Mouse (Mus musculus) ovary, postnatal 10 days (tissue): ENCODE measurements around the gene Diexf.

Source experiments
- DNase-seq: peaks from one replicate; pipeline ENCODE4 v3.0.0; 2022; ENCODE audit warnings: low spot score

Gene Diexf

DNA sequence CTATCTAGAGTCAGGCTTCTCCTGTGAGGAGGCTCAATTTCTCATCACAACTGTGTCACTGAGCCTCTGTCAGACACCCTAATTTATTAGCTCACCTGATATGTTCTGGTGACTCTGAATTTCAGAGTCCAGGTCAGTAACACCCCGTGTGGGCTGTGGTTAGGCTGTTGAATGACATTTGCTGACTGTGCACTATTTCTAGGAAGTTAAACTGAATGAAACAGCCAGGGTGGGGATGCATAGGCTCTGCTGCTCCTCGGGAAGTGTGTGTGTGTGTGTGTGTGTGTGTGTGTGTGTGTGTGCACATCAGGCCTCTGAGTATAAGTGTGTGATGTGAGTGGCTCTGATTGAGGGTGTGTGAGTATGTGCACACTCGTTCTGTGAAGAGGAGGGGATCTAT, 8.6 kb upstream of the Diexf start:
- no peak for DNase-seq

DNA sequence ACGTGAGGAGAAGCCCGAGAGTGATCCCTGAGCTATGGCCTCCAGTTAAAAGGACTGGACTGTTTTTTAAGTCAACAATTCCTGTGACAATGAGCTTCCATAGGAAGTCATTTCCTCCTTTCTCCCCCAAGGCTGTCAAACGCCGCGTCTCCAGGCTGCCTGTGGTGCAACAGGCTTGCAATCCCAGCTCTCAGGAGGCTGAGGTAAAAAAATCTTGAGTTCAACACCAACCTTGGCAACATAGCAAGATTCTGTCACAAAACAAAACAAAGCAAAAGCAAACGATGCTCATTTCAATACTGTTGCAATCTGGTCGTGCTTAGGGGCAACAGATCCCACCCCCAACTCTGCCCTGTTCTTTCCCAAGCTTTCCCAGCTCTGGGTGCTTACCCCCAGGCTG, 8.0 kb upstream of the Diexf start:
- DNase-seq: no peak

DNA sequence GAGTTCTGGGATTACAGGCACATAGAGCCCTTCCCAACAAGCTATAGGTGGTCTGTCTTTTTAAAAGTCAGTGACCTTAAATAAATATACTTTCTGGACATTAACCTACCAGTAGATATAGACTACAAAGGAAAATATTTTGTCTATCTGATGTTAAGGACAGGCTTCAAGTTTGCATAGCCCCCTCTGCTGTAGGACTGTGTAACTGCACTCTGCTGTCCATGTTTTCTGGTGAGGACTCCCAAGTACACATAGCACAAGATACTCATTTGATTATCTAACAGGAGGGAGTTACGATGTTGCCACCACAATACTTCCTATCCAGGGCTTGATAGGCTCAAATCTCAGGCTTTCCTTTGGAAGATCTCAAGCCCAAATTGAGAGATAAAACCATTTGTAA, 3.7 kb upstream of the Diexf start:
- DNase-seq: no peak

DNA sequence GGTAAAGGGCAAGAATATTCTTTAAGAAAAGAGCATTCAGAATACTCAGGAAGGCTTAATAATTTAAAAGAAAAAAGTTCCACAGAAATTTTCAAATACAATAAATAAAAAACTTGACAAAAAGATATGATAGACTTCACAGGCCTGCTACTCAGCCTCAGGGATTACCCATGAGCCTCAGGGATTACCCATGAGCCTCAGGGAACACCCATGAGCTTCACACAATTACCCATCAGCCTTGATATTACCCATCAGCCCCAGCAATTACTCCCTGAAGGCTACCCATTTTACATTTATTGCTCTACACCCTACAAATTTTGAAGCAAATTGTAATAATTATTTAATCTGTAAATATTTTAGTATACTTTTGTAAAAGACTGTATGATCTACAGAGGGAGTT, 2.3 kb upstream of the Diexf start:
- DNase-seq: no peak

DNA sequence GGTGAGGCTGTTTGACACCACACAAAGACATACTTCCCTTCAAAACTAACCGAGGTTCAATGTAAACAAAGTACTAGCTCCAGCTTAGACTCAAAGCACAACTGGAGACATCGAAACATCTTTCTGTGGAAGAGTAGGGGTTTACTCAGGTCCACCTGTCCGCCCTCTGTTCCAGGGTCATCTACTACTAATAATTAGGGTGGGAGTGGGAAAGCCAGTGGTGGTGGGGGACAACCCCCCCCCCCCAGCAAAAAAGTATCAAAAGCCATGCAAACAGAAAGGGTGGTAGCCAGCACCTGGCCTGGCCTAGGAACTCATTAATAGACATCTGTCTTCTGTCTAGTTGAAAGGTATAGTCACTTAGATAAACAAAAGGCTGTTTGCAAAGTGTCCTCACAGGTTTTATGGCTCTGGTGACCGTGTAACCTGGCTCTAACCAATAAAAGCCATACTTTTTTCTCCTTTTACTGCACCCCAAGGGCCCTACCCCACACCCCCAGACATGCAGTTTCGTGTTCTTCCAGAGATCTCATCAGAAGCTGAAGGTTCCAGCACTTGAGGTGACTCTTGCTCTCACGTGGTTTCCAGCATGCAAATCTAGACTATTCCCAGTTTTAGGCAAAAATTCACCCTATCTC, 1.4 kb upstream of the Diexf start:
- no peak for DNase-seq

DNA sequence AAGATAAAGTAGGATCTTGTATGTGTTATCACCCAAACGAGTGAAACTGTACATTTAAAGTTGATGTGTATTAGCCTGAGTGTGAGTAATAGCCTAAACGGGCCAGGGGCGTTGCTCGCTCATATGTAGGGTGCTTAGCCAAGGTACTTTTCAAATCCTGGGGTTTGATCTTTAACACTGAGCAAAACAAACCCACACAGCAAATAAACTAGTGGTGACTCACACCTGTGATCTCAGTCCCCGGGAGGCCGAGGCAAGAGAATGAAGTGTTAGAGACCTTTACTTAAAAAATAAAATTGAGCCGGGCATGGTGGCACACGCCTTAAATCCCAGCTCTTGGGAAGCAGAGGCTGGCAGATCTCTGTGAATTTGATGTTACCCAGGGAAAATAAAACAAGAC, 767 bp upstream of the Diexf start:
- DNase-seq: no peak

DNA sequence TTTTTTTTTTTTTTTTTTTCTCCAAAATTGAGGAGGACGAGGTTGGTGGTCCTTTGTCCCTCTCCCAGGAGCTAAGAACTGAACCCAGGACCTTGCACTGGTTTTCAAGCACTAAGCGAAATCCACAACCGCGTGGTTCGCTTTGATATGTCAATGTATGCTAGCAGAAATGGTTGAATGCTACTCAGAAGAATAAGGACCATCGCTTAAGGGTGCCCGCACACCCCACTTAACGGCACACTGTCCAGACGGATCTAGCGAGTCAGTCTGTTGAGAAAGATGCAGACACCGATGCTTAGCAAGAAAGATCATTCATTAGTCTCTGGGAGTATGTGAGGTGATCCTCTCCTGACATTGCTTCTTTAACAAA, 369 bp upstream of the Diexf start:
- DNase-seq: no peak

DNA sequence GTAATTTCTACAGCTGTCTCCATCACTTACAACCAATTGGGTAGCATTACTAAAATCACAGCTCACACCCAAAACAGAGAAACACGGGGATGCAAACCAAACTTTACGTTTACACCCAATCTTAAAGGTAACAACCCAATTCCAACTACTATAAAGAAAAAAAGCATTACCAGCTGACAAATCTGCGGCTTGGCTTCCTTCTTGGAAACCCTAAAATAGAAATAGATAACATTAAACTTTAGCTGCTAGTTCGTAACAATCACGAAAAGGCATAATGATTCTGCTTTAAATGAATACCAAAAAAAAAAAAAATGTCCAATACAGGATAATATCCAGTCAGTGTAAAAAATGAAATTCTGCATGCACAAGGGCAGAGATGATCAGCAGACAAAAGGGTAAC, 751 bp downstream of the Diexf start:
- no peak for DNase-seq

DNA sequence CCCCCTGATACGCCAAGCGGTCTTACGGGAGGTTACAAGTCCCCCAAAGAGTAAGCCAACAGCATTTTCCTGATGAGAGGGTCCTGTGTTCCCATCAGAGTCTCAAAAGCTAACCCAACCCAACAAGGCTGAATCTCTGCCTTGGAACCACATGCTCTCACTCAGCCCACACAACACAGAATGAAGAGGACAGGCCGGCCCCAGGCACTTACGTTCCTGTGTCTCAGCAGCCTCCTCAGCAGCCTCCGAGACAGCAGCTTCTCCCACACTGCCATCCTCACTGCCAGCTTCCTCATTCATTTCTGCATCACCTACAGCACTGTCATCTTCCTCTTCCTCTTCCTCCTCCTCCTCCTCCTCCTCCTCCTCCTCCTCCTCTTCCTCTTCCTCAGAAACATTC, 2.0 kb downstream of the Diexf start:
- DNase-seq: no peak

DNA sequence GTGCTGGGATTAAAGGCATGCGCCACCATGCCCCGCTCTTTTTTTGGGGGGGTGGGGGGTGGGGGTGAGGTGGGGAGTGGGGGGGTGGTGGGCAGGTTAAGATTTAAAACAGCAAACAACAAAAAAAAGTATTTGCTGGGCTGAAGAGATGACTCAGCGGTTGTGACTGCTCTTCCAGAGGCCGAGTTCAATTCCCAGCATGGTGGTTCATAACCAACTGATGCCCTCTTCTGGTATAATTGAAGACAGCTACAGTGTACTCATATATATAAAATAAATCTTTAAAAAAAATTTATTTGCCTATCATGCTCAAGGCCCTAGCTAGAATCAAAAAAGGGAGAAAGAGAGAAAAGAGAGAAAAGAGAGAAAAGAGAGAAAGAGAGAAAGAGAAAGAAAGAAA, 4.2 kb downstream of the Diexf start:
- DNase-seq: no peak

DNA sequence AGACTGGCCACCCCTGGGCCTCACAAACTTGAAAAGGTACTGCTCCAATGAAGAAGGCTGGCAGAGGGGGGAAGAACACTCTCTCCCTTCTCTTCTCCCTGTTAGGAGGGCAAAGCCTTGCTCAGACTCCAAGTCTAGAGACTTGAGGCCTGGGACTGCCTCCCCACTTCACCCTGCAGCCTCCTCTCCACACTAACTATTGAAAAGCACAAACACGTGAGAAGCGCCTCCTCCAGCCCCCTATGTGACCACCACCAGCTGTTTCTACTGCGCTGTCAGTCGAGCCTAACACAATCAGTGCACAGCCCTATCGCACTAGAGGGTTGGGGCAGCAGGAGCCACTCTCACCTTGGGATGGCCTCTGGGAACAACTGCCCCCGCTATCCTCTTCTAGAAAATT, 6.8 kb downstream of the Diexf start:
- DNase-seq: no peak

DNA sequence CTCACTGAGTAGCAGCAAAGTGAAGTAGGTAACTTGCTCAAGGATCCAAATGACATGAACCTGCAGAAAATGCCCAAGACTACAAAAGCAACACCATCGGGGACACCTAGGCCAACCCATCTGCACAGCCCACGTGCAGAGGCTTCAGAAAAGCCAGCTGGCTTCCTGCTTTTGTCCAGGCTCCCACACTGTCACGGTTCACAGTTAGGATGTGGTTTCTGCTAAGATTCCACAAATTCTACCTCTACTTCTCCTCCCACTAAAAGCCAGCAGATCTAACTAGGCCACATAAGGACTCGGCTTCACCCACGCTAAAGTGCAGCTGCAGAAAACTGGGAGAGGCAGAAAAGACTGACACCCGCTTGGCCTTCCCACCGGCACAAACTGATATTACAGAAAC, 7.3 kb downstream of the Diexf start:
- no peak for DNase-seq

DNA sequence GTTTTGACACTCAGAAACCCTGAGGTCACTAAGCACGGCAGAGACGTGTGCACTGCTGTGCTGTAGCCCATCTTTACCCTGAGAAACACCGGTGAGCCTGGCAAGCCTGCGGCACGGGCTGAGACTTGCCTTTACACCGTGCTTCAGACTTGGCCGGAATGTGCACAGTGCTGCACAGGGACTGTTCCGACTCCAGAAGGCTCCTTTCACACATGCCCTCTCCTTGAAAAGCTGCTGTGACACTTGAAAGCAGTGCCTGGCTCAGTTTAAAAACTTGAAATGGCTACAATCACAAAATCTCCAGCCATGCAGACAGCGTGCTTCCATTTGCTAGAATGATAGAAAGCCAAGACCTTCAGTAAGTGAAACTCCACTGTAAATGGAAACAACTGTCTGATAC, 18.0 kb downstream of the Diexf start:
- no peak for DNase-seq

DNA sequence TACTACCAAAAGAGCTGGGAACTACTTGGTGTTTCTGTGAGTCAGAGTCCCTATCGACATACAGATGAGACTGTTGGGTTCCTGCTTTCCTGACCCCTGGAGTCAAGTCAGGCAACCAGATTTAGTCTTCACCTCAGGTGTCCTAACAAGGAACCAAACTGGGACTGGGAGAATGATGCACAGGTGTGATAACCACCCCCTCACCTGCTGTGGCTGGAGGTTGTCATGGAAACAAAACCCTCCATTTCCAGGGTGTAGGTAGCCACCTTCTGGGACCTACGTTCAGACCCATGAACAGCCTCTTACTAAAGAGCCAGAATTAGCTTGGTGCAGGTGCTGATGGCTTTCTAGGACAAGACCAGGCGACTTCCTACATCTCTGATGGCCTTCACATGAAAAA, 27.1 kb downstream of the Diexf start:
- no peak for DNase-seq

DNA sequence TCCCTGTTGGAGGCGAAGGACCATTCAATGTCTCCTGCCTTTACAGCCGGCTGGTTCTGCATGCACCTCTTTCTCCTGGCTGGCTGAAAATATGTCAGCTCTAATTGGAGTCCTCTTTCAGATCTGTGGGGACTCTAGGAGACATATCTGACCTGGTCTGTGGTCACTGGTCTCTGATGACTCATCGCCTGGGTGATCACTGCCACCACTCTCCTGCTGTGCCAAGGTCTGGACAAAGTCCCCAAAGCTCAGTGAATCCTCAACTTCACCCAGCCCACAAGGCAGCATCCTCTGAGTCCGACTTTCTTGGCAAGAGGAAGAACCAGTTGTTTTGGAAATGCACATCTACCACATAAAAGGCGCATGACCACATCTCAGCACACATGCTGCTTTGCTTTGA, 27.5 kb downstream of the Diexf start:
- no peak for DNase-seq

DNA sequence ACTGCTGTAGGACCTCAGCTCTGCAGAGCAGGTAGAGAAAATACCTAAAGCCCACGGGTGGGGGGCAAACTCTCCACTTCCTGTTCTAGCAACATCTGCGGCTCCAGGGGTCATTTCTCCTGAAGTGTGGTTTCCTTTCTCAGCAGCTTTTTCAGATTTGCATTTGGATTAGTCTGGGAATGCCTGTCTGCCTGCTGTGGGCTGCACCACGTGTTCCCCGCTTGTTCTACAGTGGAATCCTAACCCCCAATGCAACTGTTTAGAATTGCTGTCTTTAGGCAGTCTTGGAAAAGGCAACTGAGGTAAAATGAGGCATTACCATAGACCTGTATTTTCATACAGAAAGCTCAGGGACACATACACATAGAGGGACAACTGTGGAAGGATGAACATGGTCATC, 28.0 kb downstream of the Diexf start:
- DNase-seq: no peak

DNA sequence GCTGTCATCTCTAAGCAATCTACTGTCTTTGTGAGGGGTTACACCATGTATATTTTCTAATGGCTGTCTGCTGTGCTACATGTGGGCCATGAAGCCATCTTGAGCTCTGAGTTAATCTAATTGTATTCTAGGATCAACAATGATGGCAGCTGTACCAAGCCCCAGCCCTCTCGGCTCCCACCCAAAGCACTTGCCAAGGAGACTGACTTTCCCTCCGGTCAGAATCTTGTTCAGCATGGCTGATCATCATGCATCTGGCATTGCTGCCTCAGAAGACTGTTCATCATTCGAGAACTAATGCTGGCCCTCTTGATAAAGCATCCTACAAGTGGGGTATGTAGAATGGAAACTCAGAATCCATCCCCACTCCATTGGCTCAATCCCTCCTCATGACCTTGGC, 31.1 kb downstream of the Diexf start:
- DNase-seq: no peak

DNA sequence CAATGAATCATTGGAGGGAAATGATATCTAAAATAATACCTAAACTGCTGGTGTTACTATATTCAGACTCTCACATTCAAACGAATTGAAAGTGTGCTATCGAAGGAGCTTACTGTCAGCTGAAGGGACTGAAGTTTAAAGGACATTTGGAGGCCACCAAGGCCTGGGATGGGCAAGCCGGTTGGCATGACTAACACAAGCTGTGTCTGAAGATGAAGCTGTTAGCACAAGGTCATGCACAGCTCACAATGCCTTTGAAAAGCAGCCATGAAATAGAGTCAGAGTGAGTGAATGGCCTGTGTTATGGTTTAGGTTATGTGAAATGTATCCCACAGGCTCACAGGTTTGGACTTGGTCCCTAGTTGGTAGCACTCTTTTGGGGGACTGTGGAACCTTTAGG, 36.5 kb downstream of the Diexf start:
- DNase-seq: no peak

DNA sequence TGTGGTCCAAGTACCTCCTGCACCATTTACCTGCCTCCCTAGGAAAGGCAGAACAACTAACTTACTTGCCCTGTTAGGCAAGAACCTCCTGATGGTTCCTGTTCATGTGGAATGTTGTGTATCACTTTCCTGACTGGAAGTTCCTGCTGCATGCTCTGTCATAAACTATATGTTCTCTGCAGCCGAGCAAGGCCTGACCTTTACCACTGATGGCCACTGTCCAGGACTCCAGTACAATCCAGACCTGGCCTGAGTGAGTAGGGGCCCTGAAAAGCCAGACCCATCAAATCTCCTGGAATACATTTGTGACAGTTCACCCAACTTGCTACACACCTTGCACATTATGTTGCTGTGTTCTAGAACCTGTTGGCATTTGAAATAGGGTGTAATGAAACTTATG, 37.3 kb downstream of the Diexf start:
- no peak for DNase-seq

DNA sequence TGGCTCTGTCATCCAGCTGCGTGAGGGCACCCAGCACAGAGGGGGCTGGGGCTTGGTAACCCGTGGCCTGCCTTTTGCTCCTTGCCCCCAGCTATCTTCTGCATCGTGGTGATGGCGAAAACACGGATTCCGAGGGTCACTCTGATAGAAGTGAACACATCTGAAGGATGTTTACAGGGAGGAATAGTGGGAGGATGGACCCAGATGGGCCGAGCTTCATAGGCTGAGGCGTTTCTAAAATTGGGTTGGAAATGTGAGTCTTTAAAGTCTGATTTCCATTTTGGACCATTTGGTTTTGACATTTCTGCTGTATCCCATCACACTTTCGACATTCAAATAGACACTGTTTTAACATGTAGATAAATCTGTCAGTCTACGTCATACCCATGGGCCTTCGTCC, 39.2 kb downstream of the Diexf start:
- DNase-seq: no peak

DNA sequence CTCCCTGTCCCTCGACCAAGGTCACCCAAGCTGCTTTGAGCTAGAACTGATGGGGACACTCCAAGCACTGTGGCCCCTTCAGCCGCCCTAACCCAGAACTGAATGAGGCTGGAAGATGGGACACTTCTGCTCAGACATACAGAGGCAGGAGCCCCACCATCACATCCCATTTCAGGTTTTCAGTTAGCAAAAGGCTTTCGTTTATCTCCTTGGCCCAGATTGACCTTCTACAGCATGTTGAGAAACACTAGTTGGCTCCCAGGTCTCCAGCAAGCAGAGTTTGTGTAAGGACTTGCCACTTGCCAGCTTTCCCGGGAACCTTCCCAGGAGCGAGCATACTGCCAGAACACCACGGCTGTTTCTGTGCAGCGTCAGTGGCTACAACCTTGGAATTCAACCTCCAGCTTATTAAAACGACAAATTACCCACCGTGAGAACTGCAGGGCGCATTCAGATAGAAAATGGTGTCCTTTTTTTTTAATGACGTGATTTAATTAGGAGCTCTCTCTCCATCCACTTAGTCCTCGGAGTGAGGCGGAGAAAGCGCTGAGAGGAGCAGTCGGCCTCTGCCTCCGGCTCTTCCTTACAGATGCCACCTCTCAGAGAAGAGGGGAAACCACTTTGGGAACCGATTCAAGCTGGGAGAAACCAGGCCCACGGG, 39.7 kb downstream of the Diexf start:
- DNase-seq: no peak

DNA sequence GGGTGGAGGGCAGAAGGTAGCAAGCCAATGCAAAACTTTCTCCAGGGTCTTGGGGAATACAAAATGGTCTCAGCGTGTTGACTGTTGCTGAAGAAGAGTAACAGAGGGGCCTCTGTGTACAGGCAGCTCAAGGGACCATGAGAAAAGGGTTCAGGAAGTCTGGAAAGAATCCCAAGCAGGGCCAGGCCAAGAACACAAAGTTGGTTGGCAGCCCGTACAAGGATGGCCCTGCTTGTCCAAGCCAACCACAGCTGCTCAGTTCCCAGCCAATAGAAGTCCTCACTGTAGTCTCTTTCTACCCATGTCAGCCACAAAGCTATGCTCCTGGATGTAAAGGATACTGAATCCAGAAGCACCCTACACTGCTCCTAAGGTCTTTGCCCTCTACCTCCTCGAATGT, 40.4 kb downstream of the Diexf start:
- no peak for DNase-seq

DNA sequence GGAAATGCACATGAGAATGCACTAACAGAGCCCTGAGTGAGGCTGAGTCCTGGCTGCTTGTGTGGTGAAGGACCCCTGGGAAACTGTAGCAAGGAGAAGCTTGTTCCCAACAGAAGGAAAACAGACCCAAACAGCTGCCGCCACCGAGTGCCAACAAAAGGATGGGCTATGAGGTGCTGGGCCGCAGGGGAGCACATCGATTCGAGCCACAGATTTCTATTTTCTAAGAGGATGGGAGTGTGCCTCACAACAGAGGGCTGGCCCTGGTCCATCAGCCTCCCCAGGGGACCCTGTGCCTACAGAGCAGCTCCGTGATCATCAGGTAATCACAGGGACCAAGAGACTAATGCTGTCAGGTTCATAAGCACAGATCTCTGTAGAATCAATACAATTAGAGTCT, 40.9 kb downstream of the Diexf start:
- DNase-seq: no peak

DNA sequence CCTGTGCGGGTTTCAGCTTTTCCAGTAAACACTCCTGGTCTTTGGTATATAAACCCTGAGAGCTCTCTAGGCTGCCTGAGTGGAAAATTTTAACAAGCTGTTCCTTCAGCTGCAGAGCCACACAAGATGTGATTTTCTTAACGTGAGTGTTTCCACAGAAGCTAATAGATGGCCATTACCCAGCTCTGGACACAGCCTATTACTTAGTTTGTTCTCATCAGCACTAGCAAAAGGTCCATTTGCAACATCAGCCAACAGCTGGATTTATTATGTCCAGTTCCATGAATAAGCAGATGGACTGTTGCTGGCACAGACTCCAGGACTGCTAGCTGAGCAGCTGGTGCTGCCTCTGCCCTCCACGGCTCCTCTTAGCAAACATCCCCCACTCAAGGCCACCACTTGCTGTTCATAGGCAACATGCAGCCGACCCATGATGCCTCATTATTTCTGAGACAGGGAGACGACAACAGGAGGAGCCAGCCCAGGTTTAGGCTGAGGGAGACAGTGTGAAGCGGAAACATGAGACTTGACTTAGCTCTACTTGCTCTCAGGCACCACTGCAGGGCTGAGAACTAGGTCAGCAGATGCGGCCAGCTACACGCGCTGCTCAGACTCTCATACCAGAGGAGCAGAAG, 43.1 kb downstream of the Diexf start:
- no peak for DNase-seq
